Mouse (Mus musculus) heart, adult 2 months (tissue): ENCODE measurements around the gene Plin1. TPM values are rescaled to one million over a fixed set of nuclear protein-coding genes. Genes with fewer than 3 reads are reported as not detected.

Experiments used
- DNase-seq, 2 experiments: peaks; one replicate each; pipeline ENCODE4 v3.0.0; 2021
- H3K27ac ChIP-seq: fragments of 200-600 bp; 2 replicates; pipeline ENCODE4 v1.8.1; 2022
- H3K27me3 ChIP-seq: fragments of 200-500 bp; 2 replicates; pipeline ENCODE4 v1.6.1; 2012; ENCODE audit warnings: mild to moderate bottlenecking, low read length, inconsistent platforms, mixed read lengths; ENCODE audit not compliant: control insufficient read depth, insufficient read depth
- H3K36me3 ChIP-seq: fragments of 200-500 bp; 2 replicates; pipeline ENCODE4 v1.6.1; 2012; ENCODE audit warnings: low read length, inconsistent platforms; ENCODE audit not compliant: control insufficient read depth, insufficient read depth
- H3K4me1 ChIP-seq: fragments of 200-500 bp; 2 replicates; pipeline ENCODE4 v1.6.1; 2011; ENCODE audit warnings: low read length; ENCODE audit not compliant: control insufficient read depth, insufficient read depth
- H3K4me3 ChIP-seq: fragments of 200-600 bp; 2 replicates; pipeline ENCODE4 v1.8.1; 2022
- H3K79me2 ChIP-seq: fragments of 200-500 bp; replicated peaks from 2 replicates; pipeline ENCODE4 v1.6.1; 2012; ENCODE audit warnings: mild to moderate bottlenecking, inconsistent platforms, low read length, moderate library complexity, mixed read lengths; ENCODE audit not compliant: control insufficient read depth, insufficient read depth
- H3K9ac ChIP-seq: fragments of 200-500 bp; 2 replicates; pipeline ENCODE4 v1.6.1; 2012; ENCODE audit warnings: low read depth, mild to moderate bottlenecking, control low read depth, inconsistent platforms, low read length, mixed read lengths
- CTCF ChIP-seq: fragments of 200-600 bp; IDR thresholded peaks from 2 replicates; pipeline ENCODE4 v1.8.1; 2022; ENCODE audit warnings: antibody characterized with exemption, mild to moderate bottlenecking, moderate library complexity
- EP300 ChIP-seq: fragments of 200-500 bp; IDR thresholded peaks from 2 replicates; pipeline ENCODE4 v1.6.1; 2011; ENCODE audit warnings: low read depth, low read length, control low read depth; ENCODE audit not compliant: insufficient read depth
- POLR2A ChIP-seq: fragments of 200-500 bp; IDR thresholded peaks from 2 replicates; pipeline ENCODE4 v1.6.1; 2011; ENCODE audit warnings: mild to moderate bottlenecking, low read depth, low read length, control low read depth; ENCODE audit not compliant: insufficient read depth
- WGBS: fragments of 180-500 bp; shearing (Covaris S2); methylation state at CpG from one replicate; pipeline ENCODE4 v1.1.7; 2018; 5-methylcytosine and 5-hydroxymethylcytosine counted together
- intact Hi-C: fragments of 180-260 bp; cut with DNase I; formaldehyde crosslinking; loops from one replicate; pipeline ENCODE4 v1.15.1; 2025
- long read RNA-seq: library from polyadenylated mRNA; stranded (forward); transcript quantifications from one replicate; pipeline ENCODE4 v2.0.0, GENCODE M21; 2021
- polyA plus RNA-seq: library from polyadenylated mRNA; depleted of rRNA; stranded (reverse); fragments of >200 nt; gene quantifications from 2 replicates; pipeline ENCODE4 v1.2.3, GENCODE M21; 2012; rRNA removed
- total RNA-seq, 2 experiments: library from RNA; stranded (reverse); gene quantifications; 2 replicates each; pipeline ENCODE4 v1.2.3; 2021

Gene Plin1
- total RNA-seq (10 to 100 TPM in 1 of 2 experiments, 1 to 10 TPM in 1; 6.8 to 10.4 TPM), polyA plus RNA-seq (30.5 and 55.2 TPM in 2 replicates)
- long read RNA-seq, partial matches to known transcripts, result 2 of 5 reads
- long read RNA-seq, other reads (novel, unspliced or antisense), result 1 of 5 reads

DNA sequence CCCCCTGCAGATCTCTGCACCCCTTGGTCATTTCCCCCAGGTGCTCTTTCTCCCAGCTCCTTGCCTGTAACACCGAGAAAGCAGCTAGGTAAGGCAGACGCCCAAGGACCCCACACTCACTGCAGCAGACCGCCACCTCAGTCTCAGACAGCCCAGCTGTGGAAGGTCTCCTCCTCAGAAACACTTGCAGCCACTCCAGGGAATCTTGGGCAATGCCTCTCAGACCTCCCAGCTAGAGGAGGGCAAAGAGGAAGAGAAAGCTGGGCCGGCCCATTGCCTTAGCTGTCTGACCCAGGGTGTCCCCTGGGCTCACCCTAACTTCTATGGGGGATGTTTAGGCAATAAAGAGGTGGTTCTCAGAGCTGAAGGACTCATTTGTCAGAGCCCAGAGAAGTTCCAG, at the start of gene Plin1:
Plin1 (minus strand) TSS at position 282 of the 400 bp plus-strand sequence.
- Histone ChIP-seq H3K27ac (no peak within 1 kb of the TSS), H3K4me1 (no peaks in the 10 kb centered on the region; the same call in 1 of the 2 replicates), H3K9ac (no peak within 1 kb of the TSS), H3K4me3 (no peak within 1 kb of the TSS), H3K36me3 (no peaks in the 10 kb centered on the region), H3K79me2 (no peaks in the 10 kb centered on the region), H3K27me3 (no peaks in the 10 kb centered on the region)
- TF ChIP-seq EP300 (no peak), CTCF (no peak), POLR2A (no peak)
- intact Hi-C loops, result no loop called here
- 76% methylated on average over 4 of the region's 4 CpGs for WGBS
- no peak for DNase-seq

DNA sequence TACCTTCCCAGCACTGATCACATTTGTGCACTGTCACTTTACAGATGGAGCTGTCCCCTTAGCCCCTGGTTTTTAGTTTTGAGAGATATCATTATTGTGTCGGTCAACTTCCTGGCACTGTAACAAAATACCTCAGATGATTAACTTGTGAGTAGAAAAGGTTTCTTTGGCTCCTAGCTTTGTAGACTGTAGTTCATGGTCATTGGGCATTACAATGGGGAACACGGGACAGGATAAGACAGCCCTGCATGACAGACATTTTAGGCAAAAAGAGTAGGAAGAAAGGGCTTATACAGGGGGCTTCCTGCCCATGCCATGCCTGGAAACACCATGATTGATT, 49.8 kb upstream of the Plin1 start:
- Histone ChIP-seq H3K27me3 (no peaks in the 10 kb centered on the region), H3K4me1 (peaks cover 4% of the 10 kb centered on the region), H3K27ac (no peak overlapping the region), H3K9ac (no peak overlapping the region), H3K79me2 (no peaks in the 10 kb centered on the region), H3K36me3 (no peaks in the 10 kb centered on the region), H3K4me3 (no peak overlapping the region)
- DNase-seq, result no peak
- no peak for TF ChIP-seq POLR2A
- no peak for TF ChIP-seq EP300
- no peak for TF ChIP-seq CTCF
- intact Hi-C loops, result loop anchor here (5.0 kb wide), 1 partner anchor 135 kb away; no protein-coding TSS in a partner anchor
- WGBS, result 65% methylated on average over 2 of the region's 2 CpGs

DNA sequence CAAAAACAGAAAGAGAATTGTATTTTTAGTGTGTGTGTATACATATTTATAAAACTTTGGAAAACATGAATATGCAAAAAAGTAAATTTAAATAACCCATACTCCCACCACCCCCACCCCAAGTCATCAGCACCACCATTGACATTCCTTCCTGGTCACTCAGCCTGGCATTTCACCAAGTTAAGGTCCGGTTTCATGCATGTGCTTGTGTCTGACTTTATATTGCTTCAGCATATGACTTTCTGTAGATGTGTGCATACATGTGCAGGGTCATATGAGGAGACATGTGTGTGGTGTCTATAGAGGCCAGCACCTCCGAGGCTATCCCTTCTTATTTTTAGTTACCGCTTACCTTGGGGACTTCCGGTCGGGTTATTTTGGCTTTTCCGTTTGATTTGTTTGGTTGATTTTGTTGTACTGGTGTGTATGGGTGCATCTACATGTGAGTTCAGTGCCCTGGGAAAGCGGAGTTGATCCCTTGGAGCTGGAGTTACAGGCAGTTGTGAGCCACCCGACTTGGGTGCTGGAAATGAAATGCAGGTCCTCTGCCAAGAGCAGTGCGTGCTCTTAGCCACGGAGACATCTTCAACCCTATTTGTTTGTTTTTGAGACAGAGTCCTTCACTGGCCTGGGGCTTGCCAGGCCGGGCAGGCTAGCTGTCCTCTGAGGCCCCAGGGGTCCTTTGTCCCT, 49.3 kb upstream of the Plin1 start:
- TF ChIP-seq EP300, result no peak
- no peak for TF ChIP-seq POLR2A
- no peak for TF ChIP-seq CTCF
- Histone ChIP-seq H3K36me3 (no peaks in the 10 kb centered on the region), H3K79me2 (no peaks in the 10 kb centered on the region), H3K27me3 (no peaks in the 10 kb centered on the region), H3K4me3 (no peak overlapping the region), H3K9ac (no peak overlapping the region), H3K27ac (peak overlapping the region; percentile 22; the same call in 1 of the 2 replicates), H3K4me1 (peaks cover 4% of the 10 kb centered on the region)
- WGBS, result 64% methylated on average over 11 of the region's 11 CpGs
- DNase-seq, result no peak
- intact Hi-C loops, result loop anchor here (5.0 kb wide), 1 partner anchor 135 kb away; no protein-coding TSS in a partner anchor

DNA sequence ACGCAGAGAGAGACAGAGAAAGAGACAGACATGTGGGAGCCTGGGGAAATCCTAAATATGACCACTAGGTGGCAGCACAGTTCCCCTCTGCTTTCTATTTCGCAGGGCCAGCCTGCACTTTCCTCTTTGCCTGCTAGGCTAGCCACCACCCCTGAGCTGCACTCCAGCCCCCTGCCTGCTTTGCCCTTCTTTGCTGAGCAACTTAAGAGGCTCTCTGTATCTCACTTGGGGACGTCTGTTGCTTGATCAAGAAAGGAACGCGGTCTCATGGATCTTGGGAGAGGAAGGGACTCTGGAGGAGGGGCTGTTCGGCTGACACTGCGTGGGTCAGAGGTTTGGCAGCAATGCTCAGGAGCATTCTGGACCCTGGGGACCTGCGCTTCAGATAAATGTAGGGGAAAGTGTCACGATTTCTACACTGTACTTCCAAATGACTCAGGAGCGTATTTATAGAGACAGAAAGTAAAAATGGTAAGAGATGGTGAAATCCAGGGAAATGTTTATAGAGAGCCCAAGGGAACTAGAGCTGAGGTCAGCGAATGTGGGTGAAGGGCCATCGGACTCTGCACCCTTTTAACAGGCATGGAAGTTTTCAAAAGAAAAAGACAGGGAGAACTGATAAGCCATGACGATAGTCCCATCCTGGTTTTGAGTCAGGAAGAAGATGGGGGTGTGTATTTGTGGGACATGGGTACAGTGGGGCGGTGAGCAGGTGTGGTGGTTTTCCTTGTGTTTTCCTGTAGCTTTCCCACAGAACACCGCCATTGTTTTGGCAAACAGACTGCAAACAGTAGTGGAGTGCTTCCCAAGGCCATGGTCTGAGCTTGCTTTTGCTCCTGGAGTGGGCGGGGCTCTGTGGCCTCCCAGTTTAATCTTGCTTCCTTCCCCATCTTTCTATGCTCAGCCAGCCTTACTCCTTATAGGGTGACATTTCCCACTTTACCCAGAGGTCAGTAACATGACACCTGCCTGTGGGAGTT, 48.2 kb upstream of the Plin1 start:
- WGBS, result 18% methylated on average over 16 of the region's 16 CpGs
- Histone ChIP-seq H3K36me3 (no peaks in the 10 kb centered on the region), H3K4me1 (peaks cover 4% of the 10 kb centered on the region), H3K27ac (peak overlapping the region; percentile 72), H3K9ac (peak overlapping the region; percentile 71), H3K79me2 (no peaks in the 10 kb centered on the region), H3K4me3 (peak overlapping the region; percentile 40), H3K27me3 (no peaks in the 10 kb centered on the region)
- peak; percentile 78 to 82 for DNase-seq
- intact Hi-C loops, result loop anchor here (5.0 kb wide), 1 partner anchor 136 kb away; no protein-coding TSS in a partner anchor
- peak; percentile 97 for TF ChIP-seq CTCF
- no peak for TF ChIP-seq EP300

DNA sequence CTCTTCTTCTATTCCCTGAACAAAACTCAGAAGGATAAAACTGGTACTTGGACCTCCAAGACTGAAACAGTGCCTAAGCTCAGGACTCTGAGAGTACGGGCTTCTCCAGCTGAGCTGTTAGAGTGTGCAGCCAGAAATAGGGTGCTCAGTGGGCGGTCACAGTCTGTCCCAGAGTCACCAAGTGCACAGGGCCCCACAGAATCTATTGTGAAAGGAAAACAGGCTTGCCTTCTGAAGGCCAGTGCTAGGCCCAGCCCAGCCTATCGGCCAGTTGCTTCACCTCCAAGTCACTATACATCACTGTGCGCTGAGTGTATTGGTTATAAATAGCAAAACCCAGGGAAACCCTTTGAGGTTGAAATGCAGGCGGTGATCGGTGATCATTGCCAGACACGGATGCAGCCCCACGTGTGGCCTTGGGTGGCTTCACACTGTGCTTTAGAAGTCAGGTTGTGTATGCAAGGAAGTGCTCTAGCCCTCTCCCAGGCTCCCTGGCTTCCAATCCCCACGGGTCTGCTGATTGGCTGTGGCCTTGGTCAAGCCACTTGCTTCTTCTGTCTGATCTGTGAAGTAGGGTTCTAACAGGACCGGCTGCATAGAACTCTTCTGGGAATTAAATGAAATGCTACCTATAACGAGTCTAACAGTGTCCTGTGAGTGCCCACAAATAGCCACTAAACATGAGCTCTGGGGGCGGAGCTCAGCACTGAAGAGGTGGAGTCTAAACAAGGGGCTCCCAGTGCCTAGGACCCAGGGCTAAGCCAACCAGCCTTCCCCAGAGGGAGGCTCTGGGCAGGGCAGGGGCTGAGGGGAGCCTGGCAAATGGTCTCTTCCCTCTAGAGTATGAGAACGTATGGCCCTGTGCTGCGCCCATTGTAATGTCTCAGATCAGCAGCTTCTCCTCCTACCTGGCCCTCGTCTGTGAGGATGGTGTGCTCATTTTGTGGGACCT, 39.1 kb upstream of the Plin1 start:
- WGBS, result 51% methylated on average over 15 of the region's 15 CpGs
- no peak for DNase-seq
- no peak for TF ChIP-seq CTCF
- TF ChIP-seq EP300, result no peak
- TF ChIP-seq POLR2A, result no peak
- H3K4me1 ChIP-seq, result no peaks in the 10 kb centered on the region
- intact Hi-C loops, result no loop called here
- no peaks in the 10 kb centered on the region for H3K36me3 ChIP-seq
- no peak overlapping the region for H3K4me3 ChIP-seq
- H3K27ac ChIP-seq, result no peak overlapping the region
- H3K79me2 ChIP-seq, result no peaks in the 10 kb centered on the region
- H3K27me3 ChIP-seq, result no peaks in the 10 kb centered on the region
- H3K9ac ChIP-seq, result no peak overlapping the region
